Mouse (Mus musculus) heart, postnatal 0 days (tissue): ENCODE measurements around the gene Snupn.

ENCODE experiments used
- CTCF ChIP-seq: IDR thresholded peaks from 2 replicates; pipeline ENCODE4 v1.5.1; 2016; ENCODE audit warnings: antibody characterized with exemption, control low read depth, low read depth
- EP300 ChIP-seq: IDR thresholded peaks from 2 replicates; pipeline ENCODE4 v1.6.1; 2016; ENCODE audit warnings: antibody characterized with exemption, low read depth

- TF ChIP-seq CTCF (no peak), EP300 (no peak)
These were observed 24.7 kb upstream of the Snupn start for GRCm38 (mm10) chr9:56926025-56926360.
